Mouse (Mus musculus): ENCODE data around the gene Tbx1. TPM values are rescaled to one million over a fixed set of nuclear protein-coding genes. Genes with fewer than 3 reads are reported as not detected.

Gene Tbx1
- polyA plus RNA-seq, 1 experiment = not detected

- Histone ChIP-seq H3K36me3 (ENCODE audit: control insufficient read depth, insufficient read depth, low read length, poor library complexity, severe bottlenecking) (no peaks in the 10 kb centered on the region), H3K9ac (ENCODE audit: low read depth, poor library complexity, severe bottlenecking) (no peak overlapping the region), H3K4me1 (ENCODE audit: control insufficient read depth, insufficient read depth, low read length) (no peaks in the 10 kb centered on the region), H3K27ac (ENCODE audit: insufficient read depth, low read length) (no peak overlapping the region), H3K4me3 (ENCODE audit: low read depth, low read length) (no peak overlapping the region), H3K9me3 (replicated peaks; ENCODE audit: control insufficient read depth, insufficient read depth, low read length, poor library complexity, severe bottlenecking) (no peaks in the 10 kb centered on the region), H3K27me3 (ENCODE audit: control insufficient read depth, insufficient read depth, low read length, poor library complexity, severe bottlenecking) (peaks cover 10% of the 10 kb centered on the region)
- no peak for TF ChIP-seq POLR2A (IDR thresholded peaks at IDR 0.05; ENCODE audit: insufficient read depth, low read length)
- no peak for TF ChIP-seq CTCF (IDR thresholded peaks at IDR 0.05; ENCODE audit: low read depth, low read length)
- no peak for TF ChIP-seq EP300 (IDR thresholded peaks at IDR 0.05; ENCODE audit: insufficient read depth, low read depth, low read length)
Measured at GRCm38 (mm10) chr16:18628206-18628947, 37.9 kb upstream of the Tbx1 start.

GRCm38 (mm10) chr16:18627163-18627562 lies 36.7 kb upstream of the Tbx1 start:
- Histone ChIP-seq H3K4me1 (ENCODE audit: control insufficient read depth, insufficient read depth, low read length) (no peaks in the 10 kb centered on the region), H3K36me3 (ENCODE audit: control insufficient read depth, insufficient read depth, low read length, poor library complexity, severe bottlenecking) (no peaks in the 10 kb centered on the region), H3K9me3 (replicated peaks; ENCODE audit: control insufficient read depth, insufficient read depth, low read length, poor library complexity, severe bottlenecking) (no peaks in the 10 kb centered on the region), H3K4me3 (ENCODE audit: low read depth, low read length) (no peak overlapping the region), H3K9ac (ENCODE audit: low read depth, poor library complexity, severe bottlenecking) (no peak overlapping the region), H3K27me3 (ENCODE audit: control insufficient read depth, insufficient read depth, low read length, poor library complexity, severe bottlenecking) (peaks cover 10% of the 10 kb centered on the region), H3K27ac (ENCODE audit: insufficient read depth, low read length) (no peak overlapping the region)
- no peak for TF ChIP-seq POLR2A (IDR thresholded peaks at IDR 0.05; ENCODE audit: insufficient read depth, low read length)
- no peak for TF ChIP-seq CTCF (IDR thresholded peaks at IDR 0.05; ENCODE audit: low read depth, low read length)
- TF ChIP-seq EP300 (IDR thresholded peaks at IDR 0.05; ENCODE audit: insufficient read depth, low read depth, low read length) = no peak

GRCm38 (mm10) chr16:18626376-18626878 lies 36.0 kb upstream of the Tbx1 start, which contains the start of gene Gm49601:
TSS of gene Gm49601 (minus strand) at chr16:18626427.
- H3K4me1 ChIP-seq (ENCODE audit: control insufficient read depth, insufficient read depth, low read length) = no peaks in the 10 kb centered on the region
- no peaks in the 10 kb centered on the region for H3K9me3 ChIP-seq (replicated peaks; ENCODE audit: control insufficient read depth, insufficient read depth, low read length, poor library complexity, severe bottlenecking)
- H3K27ac ChIP-seq (ENCODE audit: insufficient read depth, low read length) = no peak within 1 kb of the TSS
- no peaks in the 10 kb centered on the region for H3K36me3 ChIP-seq (ENCODE audit: control insufficient read depth, insufficient read depth, low read length, poor library complexity, severe bottlenecking)
- H3K4me3 ChIP-seq (ENCODE audit: low read depth, low read length) = peak within 1 kb of the TSS; percentile 24
- peak within 1 kb of the TSS; percentile 45 for H3K9ac ChIP-seq (ENCODE audit: low read depth, poor library complexity, severe bottlenecking)
- H3K27me3 ChIP-seq (ENCODE audit: control insufficient read depth, insufficient read depth, low read length, poor library complexity, severe bottlenecking) = peaks cover 12% of the 10 kb centered on the region
- TF ChIP-seq POLR2A (IDR thresholded peaks at IDR 0.05; ENCODE audit: insufficient read depth, low read length) (no peak), CTCF (IDR thresholded peaks at IDR 0.05; ENCODE audit: low read depth, low read length) (peak; percentile 83), EP300 (IDR thresholded peaks at IDR 0.05; ENCODE audit: insufficient read depth, low read depth, low read length) (0 out of 2 replicates have a peak, but pooled peaks have one; percentile 24)

DNA sequence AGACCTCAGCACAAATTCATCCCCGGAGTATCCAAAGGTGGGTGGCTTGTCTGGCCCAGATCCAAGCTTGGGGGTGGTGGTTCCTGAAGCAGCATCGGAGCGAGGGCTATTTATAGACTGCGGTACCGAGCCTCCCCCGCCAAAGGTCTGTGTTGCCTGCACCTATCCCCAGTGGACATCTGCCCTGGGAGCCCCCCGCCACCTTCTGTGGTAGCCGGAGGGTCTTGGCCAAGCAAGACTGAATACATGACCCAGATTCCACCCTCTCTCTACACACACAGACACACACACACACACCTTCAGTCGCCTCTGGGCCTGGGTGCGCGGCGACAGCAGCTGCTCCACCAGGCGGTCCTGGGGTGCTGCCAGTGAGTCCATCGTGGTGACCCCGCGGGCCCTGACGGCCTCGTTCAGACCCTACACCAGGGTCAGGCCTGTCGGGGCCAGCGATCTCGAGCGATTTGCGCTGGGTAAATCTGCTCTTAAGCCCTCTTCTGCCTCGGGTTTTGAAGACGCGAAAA lies 35.4 kb upstream of the Tbx1 start:
- Histone ChIP-seq H3K9ac (ENCODE audit: low read depth, poor library complexity, severe bottlenecking) (peak overlapping the region; percentile 45; the same call in 1 of the 2 replicates), H3K27ac (ENCODE audit: insufficient read depth, low read length) (no peak overlapping the region), H3K27me3 (ENCODE audit: control insufficient read depth, insufficient read depth, low read length, poor library complexity, severe bottlenecking) (peaks cover 14% of the 10 kb centered on the region), H3K4me3 (ENCODE audit: low read depth, low read length) (peak overlapping the region; percentile 24), H3K9me3 (replicated peaks; ENCODE audit: control insufficient read depth, insufficient read depth, low read length, poor library complexity, severe bottlenecking) (no peaks in the 10 kb centered on the region), H3K36me3 (ENCODE audit: control insufficient read depth, insufficient read depth, low read length, poor library complexity, severe bottlenecking) (no peaks in the 10 kb centered on the region), H3K4me1 (ENCODE audit: control insufficient read depth, insufficient read depth, low read length) (no peaks in the 10 kb centered on the region)
- no peak for TF ChIP-seq POLR2A (IDR thresholded peaks at IDR 0.05; ENCODE audit: insufficient read depth, low read length)
- TF ChIP-seq CTCF (IDR thresholded peaks at IDR 0.05; ENCODE audit: low read depth, low read length) = no peak
- TF ChIP-seq EP300 (IDR thresholded peaks at IDR 0.05; ENCODE audit: insufficient read depth, low read depth, low read length) = no peak

DNA sequence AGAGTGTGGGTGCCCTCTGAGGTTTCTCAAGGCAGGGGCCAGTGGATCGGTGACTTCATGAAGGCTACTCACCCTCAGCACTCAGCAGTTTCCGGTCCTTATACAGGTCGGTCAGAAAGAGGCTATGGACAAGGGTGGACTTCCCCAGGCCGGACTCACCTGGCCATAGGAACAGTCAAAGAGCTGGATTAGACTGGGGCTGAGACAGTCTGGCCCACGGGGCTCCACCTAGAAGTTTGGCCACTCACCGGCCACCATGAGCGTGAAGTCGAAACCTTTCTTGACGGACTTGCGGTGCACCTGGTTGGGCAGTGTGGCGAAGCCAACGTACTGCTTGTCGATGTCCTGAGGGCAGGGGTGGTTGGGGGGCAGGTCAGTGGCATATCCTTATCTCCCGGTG lies 34.6 kb upstream of the Tbx1 start:
- no peaks in the 10 kb centered on the region for H3K4me1 ChIP-seq (ENCODE audit: control insufficient read depth, insufficient read depth, low read length)
- TF ChIP-seq POLR2A (IDR thresholded peaks at IDR 0.05; ENCODE audit: insufficient read depth, low read length) = no peak
- no peak for TF ChIP-seq EP300 (IDR thresholded peaks at IDR 0.05; ENCODE audit: insufficient read depth, low read depth, low read length)
- no peak for TF ChIP-seq CTCF (IDR thresholded peaks at IDR 0.05; ENCODE audit: low read depth, low read length)
- no peaks in the 10 kb centered on the region for H3K36me3 ChIP-seq (ENCODE audit: control insufficient read depth, insufficient read depth, low read length, poor library complexity, severe bottlenecking)
- H3K9ac ChIP-seq (ENCODE audit: low read depth, poor library complexity, severe bottlenecking) = no peak overlapping the region
- peaks cover 14% of the 10 kb centered on the region for H3K27me3 ChIP-seq (ENCODE audit: control insufficient read depth, insufficient read depth, low read length, poor library complexity, severe bottlenecking)
- no peaks in the 10 kb centered on the region for H3K9me3 ChIP-seq (replicated peaks; ENCODE audit: control insufficient read depth, insufficient read depth, low read length, poor library complexity, severe bottlenecking)
- no peak overlapping the region for H3K27ac ChIP-seq (ENCODE audit: insufficient read depth, low read length)
- H3K4me3 ChIP-seq (ENCODE audit: low read depth, low read length) = no peak overlapping the region

GRCm38 (mm10) chr16:18624641-18625040 lies 34.2 kb upstream of the Tbx1 start:
- H3K36me3 ChIP-seq (ENCODE audit: control insufficient read depth, insufficient read depth, low read length, poor library complexity, severe bottlenecking) = no peaks in the 10 kb centered on the region
- no peaks in the 10 kb centered on the region for H3K9me3 ChIP-seq (replicated peaks; ENCODE audit: control insufficient read depth, insufficient read depth, low read length, poor library complexity, severe bottlenecking)
- H3K27me3 ChIP-seq (ENCODE audit: control insufficient read depth, insufficient read depth, low read length, poor library complexity, severe bottlenecking) = peaks cover 14% of the 10 kb centered on the region
- no peak overlapping the region for H3K9ac ChIP-seq (ENCODE audit: low read depth, poor library complexity, severe bottlenecking)
- H3K4me3 ChIP-seq (ENCODE audit: low read depth, low read length) = no peak overlapping the region
- H3K27ac ChIP-seq (ENCODE audit: insufficient read depth, low read length) = no peak overlapping the region
- TF ChIP-seq CTCF (IDR thresholded peaks at IDR 0.05; ENCODE audit: low read depth, low read length) (no peak), EP300 (IDR thresholded peaks at IDR 0.05; ENCODE audit: insufficient read depth, low read depth, low read length) (no peak), POLR2A (IDR thresholded peaks at IDR 0.05; ENCODE audit: insufficient read depth, low read length) (no peak)
- no peaks in the 10 kb centered on the region for H3K4me1 ChIP-seq (ENCODE audit: control insufficient read depth, insufficient read depth, low read length)
